Mouse (Mus musculus) heart, adult 9 months (tissue): Measurements from ENCODE around the gene Spdl1.
"Not testable (repeated sequence)": the region's sequence is repeated elsewhere in the genome, so short reads cannot be mapped to it uniquely, and the experiment has no call there.

Experiments
- DNase-seq, 2 experiments: peaks; one replicate each; pipeline ENCODE4 v3.0.0; 2022; ENCODE audit warnings: low spot score in 2 of 2

Gene Spdl1

GRCm38 (mm10) chr11:34805026-34805425 lies 28.4 kb downstream of the Spdl1 start:
- DNase-seq = not testable (repeated sequence)

DNA sequence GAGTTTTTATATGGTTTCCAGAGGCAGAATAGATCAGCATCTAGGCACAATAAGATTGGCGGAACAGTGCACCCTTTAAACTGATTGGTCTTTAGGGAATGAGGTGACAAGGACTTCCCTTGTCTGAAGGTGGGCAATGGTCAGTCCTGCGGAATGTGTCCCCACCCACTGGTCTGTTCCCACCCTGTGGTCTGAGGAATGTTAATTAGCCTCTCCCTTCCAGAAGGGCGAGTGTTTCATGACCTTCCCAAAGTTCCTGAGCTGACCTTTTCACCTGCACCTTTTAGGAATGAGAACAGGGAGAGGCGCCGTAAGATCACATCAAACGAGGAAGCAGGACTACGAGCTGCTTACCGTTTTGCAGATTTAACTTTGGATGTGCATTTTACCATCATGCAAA lies 35.4 kb downstream of the Spdl1 start:
- DNase-seq = not testable (repeated sequence)

- no peak for DNase-seq
Observed at GRCm38 (mm10) chr11:34796097-34796496, 37.3 kb downstream of the Spdl1 start.

DNA sequence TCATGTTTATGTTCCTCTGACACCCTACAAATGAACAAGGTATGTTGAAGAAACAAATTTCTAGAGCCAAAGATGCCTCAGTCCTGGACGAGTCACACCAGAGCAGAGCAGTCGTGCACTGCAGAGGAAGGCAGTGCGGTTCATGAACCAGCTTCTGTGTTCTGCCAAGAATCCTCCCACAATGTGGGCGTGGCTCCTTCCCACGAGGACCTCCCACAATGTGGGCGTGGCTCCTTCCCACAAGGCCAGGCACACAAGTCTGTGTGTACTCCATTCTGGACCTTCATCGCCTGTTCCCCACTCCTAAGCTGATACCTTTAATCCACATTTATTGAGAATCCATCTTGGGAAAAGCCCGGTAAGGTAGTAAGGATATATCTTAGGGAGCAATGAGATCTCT lies 41.6 kb downstream of the Spdl1 start:
- no peak for DNase-seq

- DNase-seq = no peak
Observed at GRCm38 (mm10) chr11:34784864-34785263, 48.6 kb downstream of the Spdl1 start.

- DNase-seq = peak; percentile 27 to 57
Observed at GRCm38 (mm10) chr11:34783587-34784043, 49.8 kb downstream of the Spdl1 start, which contains the start of gene Dock2. Dock2 (minus strand) TSS chr11:34783892.

- DNase-seq = peak; percentile 18 to 29
Observed at GRCm38 (mm10) chr11:34782516-34783430, 50.7 kb downstream of the Spdl1 start.

- DNase-seq = no peak
Observed at GRCm38 (mm10) chr11:34780786-34781185, 52.7 kb downstream of the Spdl1 start.

GRCm38 (mm10) chr11:34779966-34780365 lies 53.5 kb downstream of the Spdl1 start:
- no peak for DNase-seq

DNA sequence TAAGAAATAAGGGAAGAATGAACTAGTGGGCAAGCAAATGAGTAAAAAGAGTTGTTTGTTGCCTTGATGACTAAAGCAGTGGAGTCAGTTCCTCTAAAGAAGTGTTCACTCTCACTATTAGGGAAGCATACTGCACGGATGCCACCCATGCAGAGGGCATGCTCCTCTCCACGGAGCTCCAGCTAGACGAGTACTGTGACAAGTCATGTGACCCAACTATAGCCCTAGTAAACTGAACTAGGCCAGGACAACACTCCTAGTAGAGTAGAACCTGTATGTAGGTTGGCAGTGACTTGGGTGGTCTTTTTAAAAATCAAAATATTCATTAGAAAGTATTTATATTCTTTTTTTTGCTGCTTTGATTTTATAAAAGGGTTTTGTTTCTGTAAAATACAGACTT lies 55.1 kb downstream of the Spdl1 start:
- peak in 1 of 2 experiments; percentile 6 for DNase-seq

DNA sequence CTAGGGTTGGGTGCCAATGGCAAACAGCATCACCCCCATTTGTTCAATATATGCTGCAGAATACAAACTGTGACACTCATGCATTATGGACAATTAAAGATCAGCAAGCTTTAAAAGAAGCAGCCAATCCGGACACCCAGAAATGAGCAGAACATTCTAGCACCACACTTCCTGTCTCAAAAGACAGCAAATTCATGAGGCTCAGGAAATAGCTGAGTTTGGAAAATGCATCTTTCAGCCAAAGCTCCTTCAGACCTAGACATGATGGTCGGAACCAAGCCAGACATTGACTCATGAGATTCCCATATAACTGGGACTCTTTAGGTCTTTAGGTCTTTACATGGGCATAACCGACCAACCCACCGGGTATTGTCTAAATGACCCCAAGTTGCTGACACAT lies 55.9 kb downstream of the Spdl1 start:
- no peak for DNase-seq

DNA sequence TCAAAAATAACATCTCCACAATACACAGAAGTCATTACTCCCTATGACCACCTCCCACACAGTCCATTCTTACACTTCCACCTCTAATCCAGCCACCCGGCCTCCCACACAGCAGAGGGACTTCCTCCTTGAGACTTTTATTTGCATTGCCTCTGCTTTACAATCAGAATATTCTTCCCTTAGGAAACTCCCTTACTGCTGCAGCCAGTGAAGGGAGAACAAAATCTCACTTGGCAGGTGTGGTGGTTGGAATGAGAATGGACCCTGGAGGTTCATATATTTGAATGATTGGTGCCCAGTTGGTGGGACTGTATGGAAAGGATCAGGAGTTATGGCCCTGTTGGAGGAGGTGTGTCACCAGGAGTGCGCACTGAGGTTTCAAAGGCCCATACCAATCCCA lies 57.4 kb downstream of the Spdl1 start:
- DNase-seq = no peak

DNA sequence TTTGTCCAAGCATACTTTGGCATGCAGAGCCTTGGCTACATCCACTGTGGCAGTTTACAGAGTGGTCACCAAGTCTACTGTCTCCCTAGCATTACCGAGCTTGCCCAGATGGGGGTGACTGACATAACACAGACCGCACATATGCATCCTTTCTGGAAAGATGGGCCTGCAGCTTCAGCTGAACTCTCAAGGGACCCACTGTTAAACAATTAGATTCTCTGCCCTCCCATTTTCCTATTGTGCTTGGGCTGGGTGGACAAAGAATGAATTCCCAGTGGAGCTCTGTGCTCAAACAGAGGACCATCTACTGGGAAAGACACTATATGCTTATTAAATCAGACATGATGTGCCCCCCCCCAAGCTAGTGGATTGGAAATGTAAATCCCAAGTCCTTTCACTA lies 58.8 kb downstream of the Spdl1 start:
- DNase-seq = no peak

DNA sequence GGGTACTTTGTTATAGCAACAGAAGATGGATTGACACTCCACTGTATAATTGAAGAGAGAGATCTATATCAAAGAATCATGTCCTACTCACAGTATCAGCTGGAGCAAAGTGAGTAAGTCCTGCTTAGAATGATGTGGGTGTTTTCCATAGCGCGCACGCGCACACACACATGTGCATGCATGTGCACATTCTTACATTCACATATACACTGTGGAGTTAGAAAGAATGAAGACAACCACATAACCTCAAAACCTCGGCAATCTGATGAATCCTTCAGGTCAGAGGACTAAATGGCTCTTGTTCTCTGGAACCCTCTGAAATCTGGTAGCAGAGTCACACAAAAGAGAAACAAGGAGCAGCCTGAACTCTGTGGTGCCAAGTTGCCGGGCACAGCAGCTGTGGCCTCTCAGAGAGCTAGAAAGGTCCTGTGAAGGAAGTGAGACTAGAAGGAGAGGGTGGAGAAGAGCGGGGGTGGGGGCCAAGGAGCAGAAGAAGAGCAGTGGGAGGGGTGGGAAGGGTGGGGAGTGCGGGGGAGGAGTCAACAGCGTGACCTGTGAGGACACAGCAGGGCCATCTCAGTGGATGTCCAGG lies 60.0 kb downstream of the Spdl1 start:
- DNase-seq = peak in 1 of 2 experiments; percentile 6

- peak; percentile 39 to 50 for DNase-seq
Observed at GRCm38 (mm10) chr11:34771221-34771986, 62.0 kb downstream of the Spdl1 start.

GRCm38 (mm10) chr11:34770666-34771065 lies 62.8 kb downstream of the Spdl1 start:
- peak in 1 of 2 experiments; percentile 4 for DNase-seq

GRCm38 (mm10) chr11:34769946-34770345 lies 63.5 kb downstream of the Spdl1 start:
- no peak for DNase-seq

DNA sequence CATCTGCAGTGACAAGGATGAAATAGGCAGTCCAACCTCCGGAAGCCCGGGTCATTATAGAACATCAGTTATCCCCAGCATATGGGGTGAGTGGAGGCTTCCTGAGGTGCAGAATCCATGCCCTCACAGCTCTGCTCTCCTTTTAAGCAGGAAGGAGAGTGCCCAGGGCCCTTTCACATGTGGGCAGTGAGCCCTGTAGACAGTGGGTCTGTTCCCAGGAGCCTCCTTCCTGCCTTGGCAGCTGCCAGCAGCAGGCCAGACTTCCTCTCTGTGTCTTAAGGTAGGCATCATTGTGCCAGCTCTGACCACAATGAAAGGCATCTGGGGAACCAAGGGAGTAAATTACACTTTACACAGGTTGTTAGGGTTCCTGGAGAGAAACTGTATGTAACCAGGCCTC lies 64.0 kb downstream of the Spdl1 start:
- DNase-seq = no peak

- no peak for DNase-seq
Observed at GRCm38 (mm10) chr11:34763739-34764361, 69.6 kb downstream of the Spdl1 start.

GRCm38 (mm10) chr11:34762570-34763127 lies 70.8 kb downstream of the Spdl1 start:
- no peak for DNase-seq

DNA sequence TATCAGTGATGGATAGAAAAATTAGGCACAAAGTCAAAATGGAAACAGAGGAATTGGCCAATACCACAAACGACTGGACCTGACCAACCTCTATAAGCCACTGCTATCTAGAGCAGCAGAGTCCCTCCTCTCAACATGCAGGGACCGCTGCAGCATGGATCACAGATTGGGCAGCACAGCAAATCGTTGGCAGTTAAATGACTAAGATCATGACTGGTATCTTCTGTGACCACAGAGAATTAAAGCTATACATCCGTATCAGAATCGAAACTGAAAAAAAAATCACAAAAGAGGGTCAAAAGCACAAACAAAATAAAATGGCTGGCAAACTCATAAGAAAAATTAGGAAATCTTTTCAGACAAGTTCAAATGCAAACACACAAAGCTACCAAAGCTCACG lies 71.3 kb downstream of the Spdl1 start:
- DNase-seq = no peak
